Mouse (Mus musculus) adrenal gland, postnatal 10 days (tissue): ENCODE measurements at regions not wholly inside any gene's neighbourhood (a gene's known extent, or its start where the extent isn't known, plus 50 kb on each side); places are given as distances from the start of the nearest gene placed in this dataset.

ENCODE experiments used
- DNase-seq: peaks from one replicate; pipeline ENCODE4 v3.0.0; 2021; ENCODE audit warnings: mixed read lengths

DNA sequence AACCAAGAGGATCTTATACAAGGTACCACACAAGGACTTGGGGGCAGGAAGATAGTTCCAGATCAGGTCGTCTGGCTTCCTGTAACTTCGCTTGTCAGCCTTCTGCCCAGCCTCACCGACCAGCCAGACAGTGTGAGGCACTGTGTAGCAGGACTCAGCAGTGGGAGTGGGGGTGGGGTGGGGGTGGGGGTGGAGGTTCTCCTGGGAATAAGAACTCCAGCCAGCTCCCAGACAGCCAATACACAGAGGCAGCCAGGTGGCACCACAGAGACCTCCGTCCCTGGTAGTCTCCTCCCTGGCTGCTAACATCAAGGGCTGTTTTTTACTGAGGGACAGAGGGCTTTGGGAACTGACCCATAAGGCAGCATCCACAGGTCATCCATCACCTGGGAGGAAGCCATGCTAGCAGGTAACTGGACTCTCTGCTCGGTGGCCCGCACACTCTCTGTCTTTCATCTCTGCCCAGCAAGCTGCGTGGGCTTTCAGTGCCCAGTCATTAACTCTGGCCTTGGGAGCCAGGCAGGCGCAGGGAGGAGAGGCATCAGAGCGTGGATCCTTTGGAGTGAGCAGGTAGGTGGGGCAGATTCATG, 60.3 kb upstream of the Wnt4 start:
- DNase-seq = no peak

DNA sequence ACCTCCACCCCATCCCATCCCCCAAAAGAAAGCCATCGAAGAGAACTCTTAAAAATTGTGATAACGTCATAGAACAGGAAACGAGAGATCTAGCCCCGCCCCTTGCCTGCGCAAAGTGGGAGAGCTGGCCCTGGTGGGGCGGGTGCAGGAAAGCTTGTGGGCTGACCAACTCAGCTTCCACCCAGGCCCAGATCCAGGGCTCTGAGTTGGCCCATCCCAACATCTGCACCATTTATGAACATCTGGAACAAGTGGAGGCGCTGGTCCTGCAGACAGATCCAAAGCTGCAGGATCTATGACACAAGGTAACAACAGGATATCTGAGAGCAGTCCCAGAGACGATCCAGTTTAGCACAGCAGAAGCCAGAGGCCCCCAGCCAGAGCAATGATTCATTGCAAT, 62.7 kb upstream of the Wnt4 start:
- DNase-seq = no peak

DNA sequence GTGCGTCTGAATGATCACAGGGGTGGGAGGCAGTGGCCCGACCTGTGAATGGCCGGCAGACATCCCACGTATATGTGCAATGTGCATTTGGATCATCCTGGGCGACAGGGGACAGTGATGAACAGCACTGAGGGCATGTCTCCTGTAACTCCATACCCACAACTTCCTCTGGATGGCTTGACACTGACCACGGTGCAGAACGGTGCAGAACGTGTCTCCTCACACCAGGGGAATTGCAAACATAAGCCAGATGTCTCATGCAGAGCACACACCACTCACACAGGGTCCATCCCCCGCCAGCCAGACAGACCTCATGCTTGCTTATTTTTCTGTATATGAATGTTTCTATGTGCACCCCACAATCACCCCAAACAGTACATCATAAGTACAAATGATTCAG, 64.4 kb upstream of the Wnt4 start:
- no peak for DNase-seq

DNA sequence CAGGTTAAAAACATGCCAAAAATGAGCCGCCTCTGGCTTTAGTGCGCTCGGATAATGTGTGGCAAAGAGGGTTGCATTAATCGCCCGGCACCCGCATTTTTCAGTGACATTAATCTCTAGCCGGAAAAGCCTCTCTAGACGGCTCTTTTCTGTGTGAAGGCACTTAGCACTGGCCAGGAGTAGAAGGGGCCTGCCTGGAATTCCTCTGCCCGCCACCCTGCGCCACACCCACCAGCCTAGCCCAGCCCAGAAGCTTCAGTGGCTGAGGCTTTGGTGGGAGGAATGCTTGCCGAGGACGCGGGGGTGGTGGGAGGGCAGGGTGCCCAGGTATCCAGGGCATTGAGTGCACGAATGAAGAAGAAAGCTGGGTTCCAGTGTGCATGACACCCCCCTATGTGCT, 65.2 kb upstream of the Wnt4 start:
- DNase-seq = no peak

DNA sequence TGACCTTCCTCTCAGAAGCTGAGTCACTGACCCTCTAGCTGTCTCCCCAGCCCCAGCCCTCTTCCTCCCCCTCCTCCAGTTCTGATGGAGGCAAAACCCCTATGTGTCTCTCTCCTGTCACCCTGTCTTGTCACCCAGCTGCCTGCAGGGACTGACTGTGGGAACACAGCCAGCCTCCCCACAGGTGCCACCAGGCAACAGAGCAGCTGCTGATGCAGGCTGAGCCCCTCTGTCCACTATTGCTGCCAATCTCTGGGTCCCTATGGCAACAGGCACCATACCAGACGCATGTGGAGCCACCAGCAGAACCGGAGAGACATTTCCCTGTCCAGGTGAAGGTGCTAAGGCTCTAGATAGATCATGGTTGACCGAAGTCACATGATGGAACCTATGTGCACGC, 66.0 kb upstream of the Wnt4 start:
- DNase-seq = no peak

DNA sequence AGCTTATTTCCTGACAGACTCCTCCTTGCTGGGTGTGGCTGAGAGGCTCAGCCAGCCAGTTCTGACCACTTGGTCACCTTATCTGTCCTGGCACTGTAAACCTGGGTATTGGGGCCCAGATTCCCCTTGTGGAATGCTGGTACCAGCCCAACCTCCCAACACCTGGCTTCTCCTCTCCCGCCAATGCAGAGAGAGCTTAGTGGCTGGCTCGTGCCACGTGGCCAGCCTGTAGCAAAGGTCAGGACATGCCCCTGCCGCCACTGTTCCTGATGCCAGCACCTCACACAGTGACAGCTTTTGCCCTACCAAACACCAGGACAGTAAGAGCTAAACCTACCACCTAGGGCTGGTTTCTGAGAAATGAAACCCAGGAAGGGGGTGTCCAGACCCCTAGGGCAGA, 66.8 kb upstream of the Wnt4 start:
- no peak for DNase-seq

DNA sequence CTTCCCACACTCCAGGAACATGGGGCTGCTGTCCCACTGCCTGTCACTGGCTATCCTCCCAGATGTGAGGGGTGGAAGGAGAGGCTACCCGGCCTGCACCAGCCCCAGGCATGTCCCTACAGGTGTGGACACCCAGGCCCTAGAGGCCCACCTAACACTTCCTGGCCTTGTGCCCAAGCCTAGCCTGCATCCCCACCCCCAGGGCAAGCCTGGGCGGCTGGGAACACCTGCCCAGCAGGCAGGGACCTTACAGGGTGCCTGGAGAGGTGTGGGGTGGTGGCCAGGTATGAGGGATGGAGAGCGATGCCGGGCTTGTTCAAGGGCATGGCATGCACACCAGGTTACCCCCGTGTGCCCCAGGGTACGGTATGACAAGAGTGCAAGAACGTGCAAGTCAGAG, 76.3 kb upstream of the Wnt4 start:
- no peak for DNase-seq

DNA sequence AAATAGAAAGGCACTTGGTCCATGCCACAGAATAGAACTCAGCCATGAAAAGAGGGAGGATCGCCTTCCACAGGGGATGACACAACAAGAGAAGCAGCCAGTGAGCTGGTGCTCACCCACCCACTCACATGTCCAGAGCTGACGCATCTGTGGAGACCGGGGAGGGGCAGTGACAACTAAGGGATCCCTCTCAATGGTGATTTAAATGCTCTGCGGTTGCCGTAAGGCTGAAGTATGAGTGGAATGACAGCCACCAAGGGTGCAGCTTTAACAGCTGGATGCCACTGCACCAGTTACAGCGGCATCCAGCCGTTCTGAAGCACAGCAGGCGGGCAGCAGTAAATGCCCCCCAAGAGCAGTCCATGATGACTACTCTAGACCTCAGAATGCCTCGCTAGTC, 76.9 kb upstream of the Wnt4 start:
- no peak for DNase-seq

DNA sequence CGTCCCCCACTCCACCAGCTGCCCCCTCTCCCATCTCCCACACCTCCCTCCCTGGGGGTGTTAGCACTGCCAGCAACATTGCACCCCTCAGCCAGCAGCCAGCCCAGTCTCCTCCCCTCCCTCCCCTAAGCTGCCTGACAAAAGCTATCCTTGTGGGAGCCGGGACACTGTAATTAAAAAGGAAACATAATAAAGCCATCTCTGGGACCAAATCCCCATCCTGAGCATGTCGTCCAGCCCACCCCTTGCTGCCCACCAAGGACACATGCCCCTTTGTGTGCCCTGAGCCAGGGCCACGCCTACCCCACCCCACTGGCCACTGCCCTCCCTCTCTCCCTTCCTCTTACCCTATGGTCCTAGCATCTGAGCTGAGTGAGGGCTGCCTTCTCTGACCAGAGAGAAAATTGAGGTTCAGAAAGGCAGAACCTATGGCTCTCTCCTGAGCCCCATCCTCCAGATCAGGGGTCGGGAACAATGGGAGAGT, 80.8 kb upstream of the Wnt4 start:
- no peak for DNase-seq

DNA sequence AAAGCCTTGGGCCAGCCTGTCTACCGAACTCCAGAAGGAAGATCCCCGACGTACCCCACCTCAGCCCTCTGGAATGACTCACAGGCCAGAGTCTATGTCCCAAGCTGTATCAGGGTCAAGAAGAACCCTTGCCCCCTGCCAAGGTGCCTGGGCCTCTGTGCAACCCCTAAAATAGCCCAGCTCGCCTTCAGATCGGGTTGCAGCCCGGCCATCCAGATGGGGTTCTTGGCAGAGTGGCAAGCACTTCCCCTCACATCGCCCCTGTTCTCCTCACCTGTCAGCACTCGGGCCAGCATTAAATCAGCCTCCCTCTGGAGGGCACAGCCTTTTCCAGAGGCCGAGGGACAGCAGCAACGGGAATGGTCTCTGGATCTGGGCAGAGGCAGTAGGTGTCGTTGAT, 83.2 kb upstream of the Wnt4 start:
- no peak for DNase-seq

DNA sequence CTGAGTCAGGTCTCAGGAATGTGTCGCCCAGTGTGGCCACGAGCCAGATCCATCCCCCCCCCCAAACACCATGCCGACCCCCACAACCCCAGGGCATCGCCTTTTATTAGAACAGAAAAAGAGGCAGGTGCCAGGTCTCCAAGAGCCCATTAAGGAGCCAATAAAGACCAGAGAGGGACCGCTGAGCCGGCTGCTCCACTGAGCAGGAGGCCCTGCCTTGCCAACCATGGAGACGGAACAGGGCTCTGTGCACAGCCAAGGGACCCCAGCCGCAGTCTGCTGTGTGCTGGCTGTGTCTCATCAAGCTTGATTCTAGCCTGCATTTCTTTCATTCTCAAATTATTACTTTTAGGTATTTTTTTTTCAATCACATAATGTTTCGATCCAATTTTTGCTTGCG, 86.7 kb upstream of the Wnt4 start:
- DNase-seq = no peak

DNA sequence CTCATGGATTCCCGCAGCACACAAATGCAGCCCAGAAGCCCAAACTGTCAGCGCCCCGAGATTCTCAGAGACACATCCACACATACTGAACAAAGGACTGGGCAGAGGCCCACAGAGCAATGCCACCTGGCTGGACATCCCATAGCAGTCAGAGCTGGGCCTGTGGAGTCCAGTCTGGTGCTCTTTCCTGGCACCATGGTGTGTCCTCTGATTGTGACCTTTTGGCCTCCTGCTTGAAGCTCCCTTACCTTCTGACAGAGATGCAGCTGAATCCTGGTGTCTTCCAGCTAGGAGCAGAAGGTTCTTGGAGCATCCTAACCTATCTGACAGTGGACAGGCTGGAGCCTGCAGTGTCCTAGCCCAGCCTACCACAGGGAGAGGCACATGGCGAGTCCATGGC, 87.5 kb upstream of the Wnt4 start:
- DNase-seq = no peak

DNA sequence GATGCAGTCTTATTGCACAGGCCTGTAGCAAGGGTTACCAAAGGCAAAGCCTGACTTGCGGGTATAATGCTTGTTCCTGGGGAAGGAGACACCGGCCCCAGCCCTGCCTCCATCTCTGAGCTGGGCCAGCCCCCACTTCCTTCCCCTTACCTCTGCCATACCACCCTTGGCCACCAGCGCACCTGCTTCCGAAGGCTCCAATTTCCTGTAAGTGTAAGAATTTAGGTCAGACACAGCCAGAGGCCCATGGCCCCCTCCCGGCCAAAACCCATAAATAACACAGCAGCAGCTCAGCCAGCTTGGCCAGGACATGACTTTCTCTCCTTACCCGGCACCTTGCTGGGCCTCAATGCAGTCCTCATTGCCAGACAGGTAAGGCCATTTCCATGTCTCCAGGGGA, 88.2 kb upstream of the Wnt4 start:
- no peak for DNase-seq

DNA sequence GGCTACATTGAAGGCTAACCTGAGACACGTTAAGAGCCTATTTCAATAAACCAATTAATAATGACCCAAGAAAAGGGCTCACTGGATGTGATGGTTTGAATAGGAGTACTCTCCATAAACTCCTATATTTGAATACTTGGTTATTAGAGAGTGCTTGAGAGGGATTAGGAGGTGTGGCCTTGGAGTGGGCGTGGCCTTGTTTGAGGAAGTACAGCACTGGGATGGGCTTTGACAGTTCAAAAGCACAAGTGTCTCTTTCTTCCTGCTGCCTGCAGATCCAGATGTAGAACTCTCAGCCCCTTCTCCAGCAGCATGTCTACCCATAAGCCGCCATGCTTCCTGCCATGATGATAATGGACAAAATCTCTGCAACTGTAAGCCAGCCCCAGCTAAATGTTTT, 89.7 kb upstream of the Wnt4 start:
- DNase-seq = no peak

DNA sequence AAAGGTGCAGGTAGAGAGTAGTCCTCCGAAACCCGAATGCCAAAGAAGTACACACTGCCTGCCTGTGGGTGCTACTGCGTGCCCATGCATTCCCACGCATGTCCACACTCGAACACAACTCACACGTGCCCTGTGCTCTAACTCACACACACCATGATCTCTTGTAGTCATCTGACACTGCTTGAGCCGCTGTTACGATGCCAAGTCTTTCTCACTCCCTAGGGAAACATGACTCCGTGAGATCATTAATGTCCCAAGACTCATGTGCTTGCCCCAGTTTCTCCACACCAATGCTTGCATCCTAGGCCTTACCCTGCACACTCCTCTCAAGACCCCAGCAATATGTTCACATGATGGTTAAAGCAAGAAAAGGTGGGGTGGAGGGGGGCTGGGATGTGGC, 90.2 kb upstream of the Wnt4 start:
- no peak for DNase-seq

DNA sequence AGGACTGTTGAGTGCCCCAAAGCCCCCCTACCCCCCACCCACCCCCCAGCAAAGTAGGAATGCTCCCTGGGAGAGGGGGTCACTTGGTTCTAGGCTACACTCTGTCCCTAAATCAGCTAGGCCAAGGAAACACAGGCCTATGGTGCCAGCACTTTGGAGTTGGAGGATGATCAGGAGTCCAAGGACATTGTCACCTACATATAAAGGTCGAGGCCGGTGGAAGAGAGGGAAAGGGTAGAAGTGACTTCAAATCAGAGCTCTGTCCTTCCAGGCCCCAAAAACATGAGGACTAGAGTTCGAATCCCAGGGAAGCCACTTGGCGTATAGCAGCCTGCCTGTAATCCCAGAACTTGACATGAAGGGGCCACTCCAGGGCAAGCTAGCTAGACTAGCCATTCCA, 92.3 kb upstream of the Wnt4 start:
- DNase-seq = peak; percentile 43

DNA sequence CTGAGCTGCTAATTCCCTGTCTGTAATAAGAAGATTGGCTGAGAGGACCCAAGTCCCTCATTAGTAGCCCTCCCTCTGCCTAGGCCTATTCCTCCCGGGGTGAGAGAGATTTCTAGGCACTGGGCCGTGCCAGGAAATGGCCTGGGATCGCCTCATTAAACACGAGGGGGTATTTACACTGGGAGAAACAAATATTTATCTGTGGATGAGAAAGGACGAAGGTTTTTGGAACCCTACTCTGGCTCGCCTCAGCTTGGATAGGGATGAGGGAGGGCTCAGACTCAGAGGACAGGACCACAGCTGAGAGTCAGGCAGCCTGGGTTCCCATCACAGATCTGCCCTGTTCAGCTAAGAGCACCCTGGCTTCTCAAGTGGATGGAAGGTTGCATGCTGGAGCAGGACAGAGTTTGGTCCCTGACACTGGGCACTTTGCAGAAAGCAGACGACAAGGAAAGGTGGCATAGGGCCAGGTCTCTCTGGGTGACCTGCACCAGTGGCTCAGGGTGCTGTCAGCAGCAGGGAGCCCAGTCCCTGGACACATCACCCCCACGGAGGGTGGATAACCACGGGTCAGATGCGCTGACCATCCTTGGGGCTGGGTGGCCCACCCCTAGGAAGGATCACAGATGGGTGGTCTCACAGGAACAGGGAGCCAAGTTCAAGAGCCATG, 94.0 kb upstream of the Wnt4 start:
- DNase-seq = peak; percentile 54

DNA sequence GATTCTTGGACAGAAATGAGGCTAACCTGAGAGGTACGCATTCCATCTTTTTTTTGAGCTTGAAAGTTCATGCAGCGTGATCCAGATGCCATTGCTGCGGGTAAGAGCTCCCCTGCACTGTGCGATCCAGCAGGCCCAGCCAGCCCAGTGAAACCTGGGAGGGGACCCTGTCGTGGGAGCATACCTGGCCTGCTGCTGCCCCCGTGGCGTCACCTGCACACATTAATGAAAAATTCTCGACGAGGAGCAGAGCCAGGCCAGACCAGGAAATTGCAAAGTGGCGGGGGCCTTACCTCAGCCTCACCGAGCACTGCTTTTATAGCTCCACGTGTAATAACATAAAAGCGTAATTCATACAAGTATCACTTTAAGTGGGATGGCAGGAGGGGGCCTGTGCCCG, 94.7 kb upstream of the Wnt4 start:
- DNase-seq = no peak

DNA sequence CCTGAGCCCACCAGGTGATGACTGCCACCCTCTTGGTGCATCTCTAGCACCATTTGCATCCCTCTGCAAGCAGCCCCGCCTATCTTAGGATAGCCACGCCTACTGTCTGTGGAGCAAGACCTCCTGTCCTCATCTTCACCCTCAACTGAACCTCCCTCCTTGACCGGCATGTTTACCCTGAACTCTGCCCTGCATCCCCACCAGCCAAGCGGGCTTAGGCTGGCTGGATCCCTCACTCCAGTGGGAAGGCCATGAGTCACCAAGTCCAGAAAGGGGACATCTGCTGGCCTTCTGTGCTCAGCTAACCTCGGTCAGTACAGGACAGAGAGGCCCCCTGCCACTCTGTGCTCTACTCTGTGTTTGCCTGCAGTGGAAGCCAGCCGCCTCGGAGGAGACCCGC, 96.0 kb upstream of the Wnt4 start:
- DNase-seq = no peak

DNA sequence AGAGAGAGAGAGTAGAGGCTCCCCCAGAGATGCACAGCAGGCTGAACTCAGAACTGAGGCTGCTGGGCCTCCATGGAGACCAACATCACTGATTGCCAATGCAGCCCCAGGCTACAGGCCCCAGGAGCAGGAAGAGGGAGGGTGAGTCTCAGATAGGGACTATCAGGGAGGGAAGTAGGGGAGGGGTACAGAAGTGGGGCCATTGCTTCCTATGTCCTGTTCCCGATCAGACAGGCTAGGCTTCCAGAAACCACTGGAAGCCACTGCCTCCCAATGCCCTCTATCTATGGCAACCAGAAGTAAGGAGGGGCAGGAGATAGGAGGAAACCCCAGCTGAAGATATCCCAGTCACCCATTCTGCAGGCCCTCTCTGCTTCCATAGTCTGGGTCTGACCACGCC, 97.2 kb upstream of the Wnt4 start:
- no peak for DNase-seq

DNA sequence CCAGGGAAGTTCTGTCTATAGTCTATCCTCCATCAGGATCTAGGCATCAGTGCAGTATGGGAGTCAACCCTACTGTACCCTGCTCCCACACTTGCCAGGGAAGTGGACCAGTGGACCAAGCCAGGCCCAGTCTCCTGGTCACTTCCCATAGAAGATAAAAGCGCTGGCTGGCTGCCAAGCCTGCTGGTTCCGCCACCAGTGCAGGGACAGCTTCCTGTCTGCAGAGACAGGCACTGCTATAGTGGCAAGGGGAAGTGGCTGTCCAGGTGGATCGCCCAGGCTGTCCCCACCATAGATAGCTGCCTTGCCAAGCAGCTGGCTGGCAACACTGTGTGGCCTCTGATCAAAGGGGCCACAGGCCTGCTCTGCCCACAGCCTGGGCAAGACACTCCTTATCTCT, 98.5 kb upstream of the Wnt4 start:
- peak; percentile 79 for DNase-seq

DNA sequence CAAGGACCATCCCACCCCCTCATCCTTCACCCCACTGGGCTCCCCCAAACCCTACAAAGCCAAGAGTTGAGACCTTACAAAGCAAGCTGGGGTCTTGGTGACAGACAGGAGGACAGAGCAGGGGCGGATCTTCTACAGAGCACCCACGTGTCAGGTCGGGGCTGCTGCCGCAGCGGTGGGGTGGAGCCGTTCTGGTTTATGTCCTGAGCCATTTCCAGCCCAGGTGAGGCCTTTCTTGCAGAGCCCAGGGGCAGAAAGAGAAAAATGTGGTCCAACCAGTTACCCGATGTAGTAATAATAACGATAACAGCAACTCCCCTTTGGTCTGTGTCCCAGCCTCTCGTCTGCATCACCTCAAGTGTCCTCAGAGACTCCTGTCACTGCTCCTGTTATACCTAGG, 112.4 kb upstream of the Wnt4 start:
- no peak for DNase-seq

DNA sequence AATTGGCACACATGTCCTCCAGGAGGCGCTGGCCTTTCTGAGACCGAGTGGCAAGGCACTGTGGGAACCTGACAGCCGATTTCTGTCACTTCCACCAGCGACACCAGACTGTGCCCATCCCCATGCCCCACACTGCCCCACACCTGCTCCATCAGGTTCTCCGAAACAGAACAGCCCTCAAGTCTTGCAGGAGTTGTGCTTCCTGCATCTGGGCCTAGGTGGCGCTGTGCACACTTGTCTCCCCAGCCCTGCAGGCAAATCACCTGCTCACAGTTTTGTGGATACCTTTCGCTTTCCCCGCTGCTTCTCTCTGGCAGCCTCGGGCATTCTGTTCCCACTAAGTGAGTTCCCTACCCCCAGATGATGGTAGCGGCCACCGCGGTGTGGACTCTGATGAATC, 112.9 kb upstream of the Wnt4 start:
- peak; percentile 89 for DNase-seq

DNA sequence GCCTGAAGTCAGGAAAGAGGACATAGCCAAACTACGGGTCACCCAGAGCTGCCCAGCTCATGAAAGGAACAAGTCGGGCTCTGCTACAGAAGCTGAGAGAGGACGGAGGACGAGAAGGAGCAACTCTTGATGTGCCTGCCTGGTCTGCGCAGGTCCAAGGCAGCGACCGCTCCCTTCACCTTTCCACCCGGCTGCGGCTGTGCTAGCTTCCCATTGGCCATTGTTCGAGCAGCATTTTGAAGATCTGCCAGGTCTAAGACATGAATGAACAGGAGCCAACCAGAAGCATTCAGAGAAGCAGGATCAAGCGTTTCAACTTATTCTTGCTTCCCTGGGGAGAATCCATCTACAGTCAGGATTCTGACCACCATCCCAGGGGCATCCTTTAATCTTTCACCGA, 113.3 kb upstream of the Wnt4 start:
- no peak for DNase-seq

DNA sequence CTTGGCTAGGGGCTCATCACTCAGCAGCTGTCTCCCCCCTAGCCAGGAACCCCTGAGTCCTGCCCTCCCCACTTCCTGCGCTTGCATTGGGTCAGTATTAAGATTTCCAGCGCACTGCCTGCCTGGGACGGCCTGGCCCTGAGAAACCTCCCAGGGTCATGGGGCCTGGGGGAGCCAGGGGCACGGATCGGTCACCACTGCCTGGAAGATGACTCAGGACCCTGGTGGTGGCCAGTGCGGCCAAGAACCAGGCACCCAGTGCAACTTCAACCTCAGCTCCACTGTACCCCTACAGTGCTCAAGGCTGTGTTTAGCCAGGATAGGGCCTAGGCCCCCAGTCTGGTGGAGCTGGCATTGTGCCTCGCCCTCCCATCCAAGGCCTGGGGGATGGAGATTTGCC, 111.9 kb upstream of the Zbtb40 start:
- peak; percentile 66 for DNase-seq
